Mouse (Mus musculus) liver, embryonic 14.5 days (tissue): ENCODE results near the gene Tiam2.

ENCODE experiments used
- CTCF ChIP-seq: IDR thresholded peaks from 2 replicates; pipeline ENCODE4 v1.5.1; 2016; ENCODE audit warnings: antibody characterized with exemption, low read depth, control low read depth
- EP300 ChIP-seq: IDR thresholded peaks from 2 replicates; pipeline ENCODE4 v1.6.1; 2016; ENCODE audit warnings: antibody characterized with exemption, low read depth

DNA sequence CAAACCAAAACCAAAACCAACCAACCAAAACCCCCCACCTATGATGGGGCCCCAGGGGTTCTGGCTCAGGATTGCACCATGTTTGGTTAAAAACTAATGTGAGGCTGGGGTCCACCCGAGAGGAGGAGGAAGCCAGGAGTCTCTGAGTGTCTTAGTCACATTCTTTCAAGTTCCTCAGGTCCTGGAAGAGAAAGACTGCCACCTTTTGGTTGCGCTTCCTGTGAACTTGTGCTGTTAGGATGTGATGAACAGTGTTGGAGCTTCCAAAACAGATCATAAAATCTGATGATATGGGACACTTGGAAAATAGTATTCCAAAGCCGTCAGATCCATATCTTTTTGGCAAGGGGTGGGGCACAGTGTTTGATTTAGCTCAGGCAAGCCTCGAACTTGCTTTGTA is 174.6 kb downstream of the Tiam2 start:
- TF ChIP-seq CTCF (0 out of 2 replicates have a peak, but pooled peaks have one; percentile 4), EP300 (no peak)
